Mouse (Mus musculus) liver, embryonic 16.5 days (tissue): ENCODE data around the gene Fam83d. TPM values are rescaled to one million over a fixed set of nuclear protein-coding genes. Genes with fewer than 3 reads are reported as not detected.
"Not testable (repeated sequence)": the region's sequence is repeated elsewhere in the genome, so short reads cannot be mapped to it uniquely, and the experiment has no call there.

Source experiments
- ATAC-seq: fragments of 200-750 bp; cut with Nextera tagmentation; 2 replicates; pipeline ENCODE4 v1.8.0; 2017; ENCODE audit warnings: low read depth, mild to moderate bottlenecking, moderate number of reproducible peaks, moderate library complexity
- H3K27ac ChIP-seq: fragments of 300-500 bp; sonication (generic); 2 replicates; pipeline ENCODE4 v1.5.1; 2014; ENCODE audit warnings: mild to moderate bottlenecking, low read length
- H3K27me3 ChIP-seq: fragments of 300-500 bp; sonication (generic); 2 replicates; pipeline ENCODE4 v1.6.1; 2014; ENCODE audit warnings: low read depth, low read length, mixed read lengths; ENCODE audit not compliant: control insufficient read depth, insufficient read depth
- H3K36me3 ChIP-seq: fragments of 300-500 bp; sonication (generic); 2 replicates; pipeline ENCODE4 v1.6.1; 2014; ENCODE audit warnings: mild to moderate bottlenecking; ENCODE audit not compliant: control insufficient read depth, insufficient read depth
- H3K4me1 ChIP-seq: fragments of 300-500 bp; sonication (generic); 2 replicates; pipeline ENCODE4 v1.6.1; 2014; ENCODE audit warnings: low read depth, low read length, mixed read lengths; ENCODE audit not compliant: control insufficient read depth
- H3K4me2 ChIP-seq: fragments of 300-500 bp; sonication (generic); 2 replicates; pipeline ENCODE4 v1.6.1; 2014; ENCODE audit warnings: low read depth, low read length, mixed read lengths
- H3K4me3 ChIP-seq: fragments of 300-500 bp; sonication (generic); 2 replicates; pipeline ENCODE4 v1.5.1; 2014; ENCODE audit warnings: low read depth, mild to moderate bottlenecking, low read length
- H3K9ac ChIP-seq: fragments of 300-500 bp; sonication (generic); 2 replicates; pipeline ENCODE4 v1.6.1; 2014; ENCODE audit warnings: low read depth, low read length
- H3K9me3 ChIP-seq: fragments of 300-500 bp; sonication (generic); replicated peaks from 2 replicates; pipeline ENCODE4 v1.6.1; 2016; ENCODE audit warnings: low read length; ENCODE audit not compliant: control insufficient read depth
- WGBS: fragments of 180-500 bp; shearing (Covaris S2); extraction: QIAGEN DNeasy Blood & Tissue Kit; methylation state at CpG from one replicate; pipeline ENCODE4 v1.1.7; 2014; ENCODE audit not compliant: insufficient replicate concordance; 5-methylcytosine and 5-hydroxymethylcytosine counted together
- polyA plus RNA-seq: library from polyadenylated mRNA; unstranded; fragments of >200 nt; fragmentation: Nextera tagmentation; extraction: Ambion mirVana; gene quantifications from 2 replicates; pipeline ENCODE4 v1.2.1, GENCODE M21; 2015

Gene Fam83d
- polyA plus RNA-seq, 1 experiment from 2014 or later: 15.4 TPM

- WGBS: 36% methylated on average over 7 of the region's 7 CpGs
- Histone ChIP-seq H3K36me3 (no peaks in the 10 kb centered on the region), H3K9ac (no peak overlapping the region), H3K27ac (no peak overlapping the region), H3K4me1 (no peaks in the 10 kb centered on the region), H3K27me3 (no peaks in the 10 kb centered on the region), H3K4me3 (no peak overlapping the region), H3K9me3 (no peaks in the 10 kb centered on the region), H3K4me2 (no peak overlapping the region)
- no peak for ATAC-seq
These were observed 39.7 kb upstream of the Fam83d start for GRCm38 (mm10) chr2:158728061-158728815.

DNA sequence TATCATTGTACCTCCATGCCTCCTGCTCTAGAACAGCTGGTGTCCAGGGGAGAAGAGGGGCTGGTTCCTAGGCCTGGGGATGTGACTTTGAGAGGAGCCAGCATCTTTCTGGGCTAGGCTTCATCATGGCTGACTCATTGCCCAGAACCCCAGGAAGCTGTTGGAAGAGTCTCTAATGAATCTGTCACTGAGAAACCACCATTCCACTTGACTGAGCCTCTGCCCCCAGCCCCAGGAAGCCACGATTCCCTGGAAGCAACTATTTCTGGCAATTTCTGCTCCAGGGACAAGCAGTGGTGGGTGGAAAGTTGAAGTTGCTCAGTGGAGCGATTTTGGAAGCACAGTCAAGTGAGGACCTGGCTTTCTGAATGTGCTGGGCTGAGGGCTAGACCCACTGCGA is 37.0 kb upstream of the Fam83d start:
- no peak for ATAC-seq
- 54% methylated on average over 3 of the region's 3 CpGs for WGBS
- Histone ChIP-seq H3K27ac (no peak overlapping the region), H3K9me3 (no peaks in the 10 kb centered on the region), H3K9ac (no peak overlapping the region), H3K36me3 (no peaks in the 10 kb centered on the region), H3K4me3 (no peak overlapping the region), H3K4me2 (no peak overlapping the region), H3K27me3 (no peaks in the 10 kb centered on the region), H3K4me1 (no peaks in the 10 kb centered on the region)

DNA sequence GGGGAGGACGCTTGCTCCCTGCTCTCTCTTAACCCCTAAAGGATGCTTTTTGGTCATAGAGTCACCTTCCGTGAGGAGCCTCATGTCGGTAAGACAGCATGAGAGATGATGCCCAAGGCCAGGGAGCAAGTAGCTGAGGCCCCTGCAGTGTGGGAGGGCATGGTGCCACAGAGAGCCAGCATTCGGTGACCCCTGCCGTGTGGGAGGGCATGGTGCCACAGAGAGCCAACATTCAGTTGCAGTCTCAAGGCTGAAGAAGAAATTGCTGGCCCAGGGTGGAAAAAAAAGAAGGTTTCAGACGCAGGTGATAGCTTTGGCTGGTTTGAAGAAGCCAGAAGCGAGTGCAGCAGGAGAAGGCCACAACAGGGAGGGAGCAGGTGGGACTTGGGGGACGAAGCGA is 35.4 kb upstream of the Fam83d start:
- Histone ChIP-seq H3K4me1 (no peaks in the 10 kb centered on the region), H3K36me3 (no peaks in the 10 kb centered on the region), H3K27me3 (no peaks in the 10 kb centered on the region), H3K27ac (no peak overlapping the region), H3K4me2 (no peak overlapping the region), H3K4me3 (no peak overlapping the region), H3K9me3 (no peaks in the 10 kb centered on the region), H3K9ac (no peak overlapping the region)
- ATAC-seq: no peak
- WGBS: 71% methylated on average over 9 of the region's 9 CpGs

- ATAC-seq: no peak
- no peak overlapping the region for H3K27ac ChIP-seq
- H3K27me3 ChIP-seq: no peaks in the 10 kb centered on the region
- H3K36me3 ChIP-seq: no peaks in the 10 kb centered on the region
- no peak overlapping the region for H3K4me2 ChIP-seq
- H3K4me3 ChIP-seq: no peak overlapping the region
- 62% methylated on average over 4 of the region's 4 CpGs for WGBS
- H3K9ac ChIP-seq: no peak overlapping the region
- H3K4me1 ChIP-seq: no peaks in the 10 kb centered on the region
- H3K9me3 ChIP-seq: no peaks in the 10 kb centered on the region
These were observed 34.8 kb upstream of the Fam83d start for GRCm38 (mm10) chr2:158733136-158733535.

GRCm38 (mm10) chr2:158733914-158734313 is 34.0 kb upstream of the Fam83d start:
- Histone ChIP-seq H3K27ac (no peak overlapping the region), H3K9ac (no peak overlapping the region), H3K4me1 (no peaks in the 10 kb centered on the region), H3K4me3 (no peak overlapping the region), H3K9me3 (no peaks in the 10 kb centered on the region), H3K4me2 (no peak overlapping the region), H3K36me3 (no peaks in the 10 kb centered on the region), H3K27me3 (no peaks in the 10 kb centered on the region)
- ATAC-seq: no peak
- WGBS: 61% methylated on average over 6 of the region's 6 CpGs

- H3K36me3 ChIP-seq: no peaks in the 10 kb centered on the region
- WGBS: 60% methylated on average over 7 of the region's 7 CpGs
- no peaks in the 10 kb centered on the region for H3K27me3 ChIP-seq
- no peaks in the 10 kb centered on the region for H3K4me1 ChIP-seq
- H3K9ac ChIP-seq: no peak overlapping the region
- H3K4me2 ChIP-seq: no peak overlapping the region
- H3K9me3 ChIP-seq: no peaks in the 10 kb centered on the region
- no peak overlapping the region for H3K27ac ChIP-seq
- no peak overlapping the region for H3K4me3 ChIP-seq
- no peak for ATAC-seq
These were observed 33.3 kb upstream of the Fam83d start for GRCm38 (mm10) chr2:158734500-158735152.

GRCm38 (mm10) chr2:158735340-158735739 is 32.6 kb upstream of the Fam83d start:
- Histone ChIP-seq H3K9me3 (no peaks in the 10 kb centered on the region), H3K4me3 (no peak overlapping the region), H3K4me1 (no peaks in the 10 kb centered on the region), H3K36me3 (no peaks in the 10 kb centered on the region), H3K9ac (no peak overlapping the region), H3K27ac (no peak overlapping the region), H3K4me2 (no peak overlapping the region), H3K27me3 (no peaks in the 10 kb centered on the region)
- ATAC-seq: no peak
- WGBS: 50% methylated on average over 8 of the region's 8 CpGs

DNA sequence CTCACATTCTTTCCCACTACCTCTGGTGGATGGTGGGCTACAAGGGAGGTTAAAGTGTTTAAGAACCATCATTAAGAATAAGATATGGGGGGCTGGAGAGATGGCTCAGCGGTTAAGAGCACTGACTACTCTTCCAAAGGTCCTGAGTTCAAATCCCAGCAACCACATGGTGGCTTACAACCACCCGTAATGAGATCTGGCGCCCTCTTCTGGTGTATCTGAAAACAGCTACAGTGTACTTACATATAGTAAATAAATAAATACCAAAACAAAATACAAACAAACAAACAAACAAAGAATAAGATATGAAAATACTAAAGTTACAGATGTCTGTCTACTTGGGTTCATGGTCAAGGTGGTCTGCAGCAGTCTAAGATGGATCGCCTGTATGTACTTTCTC is 31.6 kb upstream of the Fam83d start:
- H3K9ac ChIP-seq: not testable (repeated sequence)

DNA sequence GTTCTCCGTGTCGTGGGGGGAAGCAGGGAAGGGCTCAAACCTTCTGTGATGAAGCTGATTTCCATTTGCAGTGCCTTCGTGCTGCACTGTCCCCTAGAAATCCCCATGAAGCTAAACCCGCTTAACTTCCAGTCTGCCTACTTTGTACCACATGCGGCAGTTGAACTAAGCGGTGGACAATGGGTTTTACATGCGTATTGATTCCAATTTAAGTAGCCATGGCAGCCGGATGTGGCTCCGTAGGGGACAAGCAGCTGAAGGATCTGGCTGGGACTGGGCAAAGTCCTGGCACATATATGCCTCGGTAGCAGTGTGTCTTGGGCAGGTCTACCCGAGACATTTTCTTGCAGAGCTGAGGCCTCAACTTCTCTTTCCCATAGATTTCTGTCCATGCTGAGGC is 29.3 kb upstream of the Fam83d start:
- H3K36me3 ChIP-seq: no peaks in the 10 kb centered on the region
- ATAC-seq: no peak
- WGBS: 70% methylated on average over 11 of the region's 11 CpGs
- no peak overlapping the region for H3K27ac ChIP-seq
- no peak overlapping the region for H3K4me2 ChIP-seq
- no peak overlapping the region for H3K9ac ChIP-seq
- H3K9me3 ChIP-seq: no peaks in the 10 kb centered on the region
- no peaks in the 10 kb centered on the region for H3K4me1 ChIP-seq
- H3K4me3 ChIP-seq: no peak overlapping the region
- no peaks in the 10 kb centered on the region for H3K27me3 ChIP-seq

More for the DNA sequence above, 31.6 kb upstream of the Fam83d start:
- H3K4me3 ChIP-seq, H3K4me1 ChIP-seq, ATAC-seq, H3K4me2 ChIP-seq, H3K9me3 ChIP-seq, H3K36me3 ChIP-seq, H3K27ac ChIP-seq, H3K27me3 ChIP-seq: not testable (repeated sequence)
- 70% methylated on average over 4 of the region's 4 CpGs for WGBS
